Mouse (Mus musculus): ENCODE measurements around the gene Foxn4.

Foxn4 gene

DNA sequence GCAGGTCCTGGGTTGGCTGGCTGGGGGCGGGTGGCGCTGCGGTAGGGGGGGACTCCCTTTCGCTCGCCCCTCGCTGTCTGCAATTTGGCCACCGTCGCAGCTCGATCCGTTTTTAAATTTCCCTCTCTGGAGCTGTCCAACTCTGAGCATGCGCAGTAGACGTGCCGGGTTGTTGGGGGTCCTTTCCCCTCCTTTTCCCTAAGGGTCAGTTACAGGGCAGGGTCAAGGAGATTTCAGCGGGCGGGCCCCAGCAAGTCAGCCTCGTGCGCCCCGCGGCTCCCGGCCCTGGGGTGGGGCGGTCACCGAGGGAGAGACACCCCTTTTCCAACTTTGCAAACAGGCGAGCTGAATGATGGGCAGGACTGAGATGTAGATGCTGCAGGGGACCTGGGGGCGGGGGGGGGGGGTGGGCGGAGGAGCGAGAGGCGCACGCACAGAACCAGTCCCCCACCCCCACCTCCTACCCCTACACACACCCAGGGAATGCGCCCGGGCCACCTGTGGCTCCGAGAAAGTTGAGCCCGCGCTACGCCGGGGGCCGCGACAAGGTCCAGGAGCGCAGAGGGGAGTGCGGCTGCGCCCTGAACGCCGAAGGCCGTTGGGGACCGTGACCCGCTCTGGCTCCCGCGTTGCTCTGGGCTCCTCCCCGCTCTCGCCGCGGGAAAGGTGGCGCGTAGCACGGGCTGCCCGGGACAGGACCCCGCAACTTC is at the start of gene Foxn4:
TSS of gene Foxn4 (minus strand) at position 115 of the 710 bp plus-strand sequence.
- DNase-seq (ENCODE audit: low spot score in 2 of 2) = no peak

- no peak for DNase-seq (ENCODE audit: low spot score in 2 of 2)
Observed at GRCm38 (mm10) chr5:114323105-114323790, 49.6 kb upstream of the Foxn4 start.

- no peak for DNase-seq (ENCODE audit: low spot score in 2 of 2)
Observed at GRCm38 (mm10) chr5:114309680-114310036, 36.1 kb upstream of the Foxn4 start.

DNA sequence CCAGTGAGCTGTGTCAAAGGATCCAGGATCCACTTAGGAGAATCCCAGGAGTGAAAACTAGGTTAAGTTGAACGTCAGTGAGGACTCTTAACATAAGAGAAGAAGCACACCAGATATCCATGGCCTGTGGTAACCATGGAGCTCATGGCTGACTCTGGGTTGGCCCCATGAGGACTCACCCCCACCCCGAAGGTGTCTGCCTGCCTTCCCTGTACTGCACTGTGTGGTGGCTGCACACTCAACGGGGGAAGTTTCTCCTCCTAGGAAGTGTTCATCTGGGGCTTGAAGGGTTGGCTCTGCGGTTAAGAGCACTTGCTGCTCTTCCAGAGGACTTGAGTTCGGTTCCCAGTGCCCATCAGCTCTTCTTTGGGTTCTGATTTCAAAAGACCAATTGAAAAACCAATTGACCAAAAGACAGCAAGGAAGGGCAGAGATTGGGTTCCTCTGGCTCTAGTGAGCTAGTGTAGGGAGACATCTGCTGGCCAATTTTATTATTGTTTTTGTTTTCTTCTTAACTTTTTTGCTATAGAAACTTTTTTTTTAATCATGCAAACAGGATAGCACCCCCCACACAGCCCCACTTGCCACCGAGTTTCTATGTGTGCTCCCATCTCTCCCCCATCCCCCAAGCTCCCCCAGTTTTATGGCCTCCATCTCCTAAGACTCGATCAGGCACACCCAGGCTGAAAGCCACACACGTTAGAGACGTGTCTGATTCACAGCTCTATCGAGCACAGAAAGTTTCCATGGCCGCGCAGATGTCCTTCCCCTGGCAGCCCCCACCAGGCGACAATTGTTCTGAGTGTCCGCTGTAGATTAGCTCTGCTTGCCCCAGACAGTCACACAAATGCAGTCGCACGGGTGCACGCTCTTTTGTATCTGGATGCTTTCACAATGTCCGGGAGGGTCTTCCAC is 35.4 kb upstream of the Foxn4 start:
- DNase-seq (ENCODE audit: low spot score in 2 of 2) = no peak

- DNase-seq (ENCODE audit: low spot score in 2 of 2) = no peak
Observed at GRCm38 (mm10) chr5:114306496-114306895, 32.9 kb upstream of the Foxn4 start.

- DNase-seq (ENCODE audit: low spot score in 2 of 2) = no peak
Observed at GRCm38 (mm10) chr5:114303166-114303565, 29.6 kb upstream of the Foxn4 start.

DNA sequence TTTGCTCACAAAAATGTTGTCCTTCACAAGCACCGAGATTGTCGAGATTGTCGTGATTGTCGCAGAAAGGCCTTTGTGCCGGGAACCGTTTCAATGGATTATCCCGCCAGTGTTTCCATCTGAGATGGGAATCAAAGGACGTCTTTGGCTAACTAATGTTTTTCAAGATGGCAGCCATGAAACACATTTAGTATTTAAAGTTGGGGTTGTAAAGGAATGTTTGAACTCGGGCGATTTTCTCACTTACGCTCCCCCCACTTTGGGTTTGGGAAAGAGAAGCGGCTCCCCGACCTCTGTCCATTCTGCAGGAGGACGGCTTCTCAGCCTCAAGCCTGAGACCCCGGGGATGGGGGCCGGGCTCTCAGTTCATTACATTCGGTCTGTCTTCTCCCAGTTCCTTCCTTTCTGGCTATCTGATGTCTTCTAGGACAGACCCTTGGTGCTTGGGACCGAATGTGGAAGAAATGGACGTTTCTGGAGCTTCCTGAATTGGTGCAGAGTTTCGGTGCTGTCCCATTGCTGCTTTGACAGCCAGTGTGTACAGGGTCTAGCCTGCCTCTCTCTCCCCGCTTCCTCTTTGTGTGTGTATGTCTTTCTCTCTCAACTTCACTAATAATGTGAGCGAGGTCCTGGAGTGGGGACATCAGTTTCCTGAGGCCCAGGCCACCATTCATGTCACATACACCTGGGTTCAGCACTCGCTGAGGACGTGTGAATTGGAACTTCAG is 26.4 kb upstream of the Foxn4 start:
- DNase-seq (ENCODE audit: low spot score in 2 of 2) = no peak

- no peak for DNase-seq (ENCODE audit: low spot score in 2 of 2)
Observed at GRCm38 (mm10) chr5:114299156-114299855, 25.7 kb upstream of the Foxn4 start.

- no peak for DNase-seq (ENCODE audit: low spot score in 2 of 2)
Observed at GRCm38 (mm10) chr5:114298212-114298894, 24.7 kb upstream of the Foxn4 start.

- DNase-seq (ENCODE audit: low spot score in 2 of 2) = no peak
Observed at GRCm38 (mm10) chr5:114296693-114297631, 23.4 kb upstream of the Foxn4 start.

DNA sequence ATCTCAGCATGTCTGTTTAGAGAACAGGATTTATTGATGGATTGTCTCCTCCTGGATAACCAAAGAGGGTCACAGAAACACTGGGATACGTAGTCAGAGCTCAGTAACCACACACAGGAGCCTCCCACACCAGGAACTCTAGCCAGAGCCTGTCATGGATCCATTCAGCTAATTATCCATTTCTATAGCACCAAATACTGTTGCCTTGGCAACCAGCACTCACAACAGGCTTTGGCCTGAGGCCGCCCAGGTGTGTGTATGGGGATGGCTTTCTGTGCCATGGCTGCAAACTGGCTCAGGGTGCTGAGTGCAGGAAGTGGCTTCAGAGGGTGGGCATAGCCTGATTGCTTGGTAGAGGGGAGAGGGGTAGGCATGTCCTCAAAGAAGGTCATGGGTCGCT is 16.4 kb upstream of the Foxn4 start:
- DNase-seq (ENCODE audit: low spot score in 2 of 2) = no peak

GRCm38 (mm10) chr5:114288874-114289273 is 15.3 kb upstream of the Foxn4 start, which contains the start of gene Myo1h:
Gene Myo1h, plus strand, starts transcription at chr5:114289166.
- DNase-seq (ENCODE audit: low spot score in 2 of 2) = no peak

DNA sequence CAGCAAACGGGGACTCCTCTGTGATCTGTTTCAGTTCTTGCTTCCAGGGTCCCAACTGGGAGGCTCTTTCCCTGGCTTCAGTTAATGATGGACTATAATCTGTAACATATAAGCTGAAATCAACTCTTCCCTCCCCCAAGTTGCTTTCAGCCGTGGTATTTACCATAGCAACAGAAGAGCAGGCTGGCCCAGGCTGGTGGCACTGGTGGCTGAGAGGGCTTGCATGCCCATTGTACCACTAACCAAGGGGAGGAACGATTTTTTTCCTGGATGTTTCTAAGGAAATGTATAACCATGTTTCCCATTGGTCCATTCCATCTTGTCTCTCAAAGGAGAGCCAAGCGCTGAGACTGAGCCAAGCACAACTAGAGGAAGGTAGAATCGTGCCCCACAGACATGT is 14.8 kb upstream of the Foxn4 start:
- no peak for DNase-seq (ENCODE audit: low spot score in 2 of 2)

GRCm38 (mm10) chr5:114286872-114287571 is 13.4 kb upstream of the Foxn4 start:
- no peak for DNase-seq (ENCODE audit: low spot score in 2 of 2)

DNA sequence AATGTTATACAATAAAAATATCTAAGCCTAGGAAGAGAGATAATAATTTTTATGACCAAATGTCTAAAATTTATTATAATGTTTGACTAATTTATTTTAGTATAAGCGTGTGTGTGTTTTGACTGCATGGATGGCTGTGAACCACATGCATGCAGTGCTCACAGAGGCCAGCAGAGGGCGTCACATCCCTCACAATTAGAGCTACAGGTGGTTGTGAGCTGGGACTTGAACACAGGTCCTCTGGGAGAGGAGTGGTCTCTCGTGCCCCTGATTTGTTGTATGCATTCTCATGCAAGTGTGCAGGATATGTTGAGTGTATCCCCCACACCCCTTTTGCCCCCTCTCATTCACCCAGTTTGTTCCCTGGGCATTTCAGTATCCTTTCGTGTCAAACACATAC is 12.5 kb upstream of the Foxn4 start:
- DNase-seq (ENCODE audit: low spot score in 2 of 2) = no peak

DNA sequence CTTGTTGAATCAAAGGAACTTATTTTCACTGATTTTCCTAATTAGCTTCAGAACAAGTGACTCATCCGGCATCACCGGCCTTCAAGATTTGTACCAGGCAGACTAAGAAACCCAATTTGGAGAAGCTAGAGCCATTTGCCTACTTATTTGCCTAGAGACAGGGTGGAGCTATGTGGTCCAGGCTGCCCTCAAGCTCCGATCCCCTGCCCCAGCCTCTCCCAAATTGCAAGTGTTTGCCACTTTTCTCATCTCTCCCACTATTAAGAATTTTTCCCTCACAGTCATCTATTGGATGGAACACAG is 11.7 kb upstream of the Foxn4 start:
- DNase-seq (ENCODE audit: low spot score in 2 of 2) = no peak

DNA sequence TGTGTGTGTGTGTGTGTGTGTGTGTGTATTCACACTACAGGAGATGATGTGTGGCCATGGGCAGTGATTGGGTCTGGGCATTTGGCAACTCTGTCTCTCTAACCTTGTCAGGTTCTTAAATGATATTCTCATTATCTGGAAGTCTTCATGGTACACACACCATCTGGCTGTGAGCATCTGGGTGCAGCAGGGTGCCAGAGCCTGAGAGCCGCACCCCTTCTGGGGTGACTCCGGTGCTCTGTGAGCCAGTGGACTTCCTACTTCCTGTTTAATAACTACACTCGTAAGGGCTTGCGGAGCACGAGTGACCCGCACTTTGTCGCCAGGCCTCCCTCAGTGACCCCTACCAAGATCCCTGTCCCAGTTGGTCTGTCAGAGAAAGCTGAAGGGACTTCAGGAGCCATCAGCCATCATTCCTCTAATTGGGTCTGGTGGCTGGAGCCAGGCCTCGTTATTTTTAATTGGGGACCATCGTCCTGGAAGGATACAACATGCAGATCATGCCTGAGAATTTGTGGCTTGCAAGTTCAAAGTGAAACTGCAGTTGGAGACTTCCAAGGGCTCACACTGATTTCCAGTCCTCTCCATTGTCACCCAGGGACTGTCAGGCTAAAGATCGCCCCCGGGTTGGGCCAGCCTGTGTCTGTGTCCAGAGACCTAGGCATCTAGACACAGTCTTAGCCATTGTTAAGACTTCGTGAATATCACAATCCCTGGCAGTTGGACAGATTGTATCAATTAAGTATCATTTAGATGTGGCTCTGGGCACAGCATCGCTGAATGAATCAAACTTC is 11.2 kb upstream of the Foxn4 start:
- DNase-seq (ENCODE audit: low spot score in 2 of 2) = no peak

GRCm38 (mm10) chr5:114282346-114282745 is 8.7 kb upstream of the Foxn4 start:
- no peak for DNase-seq (ENCODE audit: low spot score in 2 of 2)
